Mouse (Mus musculus) spleen, postnatal 10 days (tissue): Measurements from ENCODE around the gene C7.

Experiments
- DNase-seq, 2 experiments: peaks; one replicate each; pipeline ENCODE4 v3.0.0; 2021 to 2022; ENCODE audit warnings: low spot score in 2 of 2

The C7 gene

DNA sequence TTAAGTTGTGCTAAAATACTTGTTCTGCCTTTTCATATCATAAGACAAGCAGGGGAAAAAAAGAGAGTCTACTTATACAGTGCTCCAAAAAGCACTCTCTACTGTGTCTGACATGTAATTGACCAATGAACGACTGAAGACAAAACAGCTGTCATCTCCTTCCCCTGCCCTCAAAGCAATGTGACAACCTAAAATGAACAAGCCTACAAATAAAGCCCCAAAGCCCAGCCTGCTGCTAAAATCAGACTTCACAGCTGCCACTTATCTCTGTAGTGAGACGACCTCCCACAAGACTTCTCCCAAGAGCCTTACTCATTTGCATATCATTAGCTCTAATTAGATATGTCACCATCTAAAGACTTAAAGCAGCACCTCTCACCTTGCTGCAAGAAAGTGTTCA lies 60.6 kb downstream of the C7 start:
- DNase-seq, result no peak

DNA sequence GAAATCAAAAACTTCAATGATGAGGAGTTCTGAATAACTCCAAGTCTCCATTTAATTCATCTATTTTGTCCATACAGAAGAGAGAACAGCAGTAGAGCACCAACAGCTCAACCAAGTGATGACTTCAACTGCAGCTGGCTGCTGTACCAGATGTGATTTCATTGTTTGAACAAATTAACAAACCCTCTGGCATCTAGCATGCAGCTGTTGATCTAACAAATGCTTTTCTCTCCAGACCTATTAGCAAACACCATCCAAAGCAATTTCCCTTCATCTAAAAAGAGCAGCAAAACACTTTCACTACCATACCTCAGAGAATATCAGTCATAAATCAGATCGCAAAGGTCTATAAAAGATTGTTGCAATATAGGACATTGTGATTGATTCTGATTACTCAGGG lies 90.2 kb downstream of the C7 start:
- no peak for DNase-seq
